Mouse (Mus musculus) kidney, postnatal 14 days (tissue): Measurements from ENCODE around the gene D5Ertd579e.

Experiments
- DNase-seq: peaks from one replicate; pipeline ENCODE4 v3.0.0; 2022; ENCODE audit warnings: mixed read lengths

D5Ertd579e gene

GRCm38 (mm10) chr5:36601492-36601891, 94.3 kb downstream of the D5Ertd579e start:
- no peak for DNase-seq

- no peak for DNase-seq
Observed at GRCm38 (mm10) chr5:36598883-36599282, 96.9 kb downstream of the D5Ertd579e start.

- peak; percentile 54 for DNase-seq
Observed at GRCm38 (mm10) chr5:36597653-36598052, 98.2 kb downstream of the D5Ertd579e start.

GRCm38 (mm10) chr5:36596225-36596624, 99.6 kb downstream of the D5Ertd579e start:
- no peak for DNase-seq

GRCm38 (mm10) chr5:36595115-36595514, 100.7 kb downstream of the D5Ertd579e start:
- no peak for DNase-seq

- DNase-seq = no peak
Observed at GRCm38 (mm10) chr5:36594344-36594743, 101.5 kb downstream of the D5Ertd579e start.

- no peak for DNase-seq
Observed at GRCm38 (mm10) chr5:36593176-36593575, 102.6 kb downstream of the D5Ertd579e start, which contains the start of gene Tbc1d14. TSS of gene Tbc1d14 (minus strand) at chr5:36593276.

GRCm38 (mm10) chr5:36590499-36590920, 105.3 kb downstream of the D5Ertd579e start:
- DNase-seq = no peak

- DNase-seq = no peak
Observed at GRCm38 (mm10) chr5:36584299-36584698, 111.5 kb downstream of the D5Ertd579e start.

GRCm38 (mm10) chr5:36581924-36582642, 113.7 kb downstream of the D5Ertd579e start:
- peak; percentile 100 for DNase-seq

GRCm38 (mm10) chr5:36581259-36581923, 114.4 kb downstream of the D5Ertd579e start:
- DNase-seq = no peak

- DNase-seq = peak; percentile 47
Observed at GRCm38 (mm10) chr5:36579967-36580366, 115.9 kb downstream of the D5Ertd579e start.

- no peak for DNase-seq
Observed at GRCm38 (mm10) chr5:36578982-36579381, 116.8 kb downstream of the D5Ertd579e start.

GRCm38 (mm10) chr5:36576457-36576856, 119.4 kb downstream of the D5Ertd579e start:
- DNase-seq = no peak

GRCm38 (mm10) chr5:36575745-36576144, 120.1 kb downstream of the D5Ertd579e start:
- peak; percentile 61 for DNase-seq

GRCm38 (mm10) chr5:36575227-36575626, 120.6 kb downstream of the D5Ertd579e start:
- DNase-seq = peak; percentile 90

GRCm38 (mm10) chr5:36574147-36574870, 121.5 kb downstream of the D5Ertd579e start:
- peak; percentile 59 for DNase-seq

GRCm38 (mm10) chr5:36573354-36573753, 122.5 kb downstream of the D5Ertd579e start:
- no peak for DNase-seq

- no peak for DNase-seq
Observed at GRCm38 (mm10) chr5:36571371-36571770, 124.5 kb downstream of the D5Ertd579e start.

- peak; percentile 67 for DNase-seq
Observed at GRCm38 (mm10) chr5:36570546-36571245, 125.1 kb downstream of the D5Ertd579e start.

- DNase-seq = no peak
Observed at GRCm38 (mm10) chr5:36570098-36570497, 125.7 kb downstream of the D5Ertd579e start.

- DNase-seq = peak; percentile 86
Observed at GRCm38 (mm10) chr5:36568118-36568517, 127.7 kb downstream of the D5Ertd579e start.

GRCm38 (mm10) chr5:36567627-36568026, 128.2 kb downstream of the D5Ertd579e start:
- peak; percentile 51 for DNase-seq
